Mouse (Mus musculus) testis, adult 2 months (tissue): Measurements from ENCODE around the gene Zdhhc7. TPM values are rescaled to one million over a fixed set of nuclear protein-coding genes. Genes with fewer than 3 reads are reported as not detected.

Experiments used
- H3K27ac ChIP-seq: fragments of 200-500 bp; 2 replicates; pipeline ENCODE4 v1.5.1; 2012; ENCODE audit warnings: low read depth, low read length; ENCODE audit not compliant: control insufficient read depth, insufficient read depth
- H3K27me3 ChIP-seq: fragments of 200-500 bp; 2 replicates; pipeline ENCODE4 v1.6.1; 2012; ENCODE audit warnings: mild to moderate bottlenecking, low read length, moderate library complexity; ENCODE audit not compliant: control insufficient read depth, insufficient read depth
- H3K36me3 ChIP-seq: fragments of 200-500 bp; 2 replicates; pipeline ENCODE4 v1.6.1; 2012; ENCODE audit warnings: mild to moderate bottlenecking, low read length; ENCODE audit not compliant: control insufficient read depth, insufficient read depth
- H3K4me1 ChIP-seq: fragments of 200-500 bp; 2 replicates; pipeline ENCODE4 v1.6.1; 2012; ENCODE audit warnings: low read length; ENCODE audit not compliant: control insufficient read depth, insufficient read depth
- H3K4me3 ChIP-seq: fragments of 200-500 bp; 2 replicates; pipeline ENCODE4 v1.5.1; 2012; ENCODE audit warnings: low read depth, mild to moderate bottlenecking, low read length, moderate library complexity, mixed read lengths; ENCODE audit not compliant: control insufficient read depth
- CTCF ChIP-seq: fragments of 200-500 bp; IDR thresholded peaks from 2 replicates; pipeline ENCODE4 v1.5.1; 2012; ENCODE audit warnings: low read depth, mild to moderate bottlenecking, inconsistent platforms, low read length, moderate library complexity; ENCODE audit not compliant: control insufficient read depth, insufficient read depth, insufficient replicate concordance
- POLR2A ChIP-seq: fragments of 200-500 bp; IDR thresholded peaks from 2 replicates; pipeline ENCODE4 v1.6.1; 2012; ENCODE audit warnings: low read depth, mild to moderate bottlenecking, inconsistent platforms, low read length, moderate library complexity; ENCODE audit not compliant: control insufficient read depth
- polyA plus RNA-seq: library from polyadenylated mRNA; depleted of rRNA; stranded (reverse); fragments of >200 nt; gene quantifications from 2 replicates; pipeline ENCODE4 v1.2.3, GENCODE M21; 2012

Zdhhc7 gene
- polyA plus RNA-seq, 1 experiment = 32.8 TPM

GRCm38 (mm10) chr8:120067936-120068668, 33.2 kb downstream of the Zdhhc7 start:
- H3K27ac ChIP-seq = no peak overlapping the region
- H3K36me3 ChIP-seq = no peaks in the 10 kb centered on the region
- H3K27me3 ChIP-seq = no peaks in the 10 kb centered on the region
- H3K4me1 ChIP-seq = peaks cover 2% of the 10 kb centered on the region
- TF ChIP-seq POLR2A (no peak), CTCF (no peak)
- no peak overlapping the region for H3K4me3 ChIP-seq

GRCm38 (mm10) chr8:120066226-120066625, 35.1 kb downstream of the Zdhhc7 start:
- H3K36me3 ChIP-seq = no peaks in the 10 kb centered on the region
- no peaks in the 10 kb centered on the region; the same call in 1 of the 2 replicates for H3K4me1 ChIP-seq
- H3K4me3 ChIP-seq = no peak overlapping the region
- H3K27ac ChIP-seq = no peak overlapping the region
- no peaks in the 10 kb centered on the region for H3K27me3 ChIP-seq
- no peak for TF ChIP-seq POLR2A
- no peak for TF ChIP-seq CTCF

- H3K4me1 ChIP-seq = no peaks in the 10 kb centered on the region; the same call in 1 of the 2 replicates
- no peak overlapping the region for H3K27ac ChIP-seq
- no peaks in the 10 kb centered on the region for H3K27me3 ChIP-seq
- TF ChIP-seq CTCF (no peak), POLR2A (no peak)
- no peak overlapping the region for H3K4me3 ChIP-seq
- no peaks in the 10 kb centered on the region for H3K36me3 ChIP-seq
Observed at GRCm38 (mm10) chr8:120065611-120066010, 35.7 kb downstream of the Zdhhc7 start.

GRCm38 (mm10) chr8:120063326-120063725, 38.0 kb downstream of the Zdhhc7 start:
- no peak for TF ChIP-seq POLR2A
- no peaks in the 10 kb centered on the region for H3K27me3 ChIP-seq
- H3K4me1 ChIP-seq = no peaks in the 10 kb centered on the region; the same call in none of the 2 replicates
- H3K27ac ChIP-seq = no peak overlapping the region
- no peaks in the 10 kb centered on the region for H3K36me3 ChIP-seq
- H3K4me3 ChIP-seq = no peak overlapping the region

- Histone ChIP-seq H3K36me3 (no peaks in the 10 kb centered on the region), H3K27ac (no peak overlapping the region), H3K4me1 (no peaks in the 10 kb centered on the region; the same call in 1 of the 2 replicates), H3K27me3 (no peaks in the 10 kb centered on the region), H3K4me3 (no peak overlapping the region)
- TF ChIP-seq CTCF (no peak), POLR2A (no peak)
Observed at GRCm38 (mm10) chr8:120062742-120063141, 38.5 kb downstream of the Zdhhc7 start.

- Histone ChIP-seq H3K27me3 (no peaks in the 10 kb centered on the region), H3K4me3 (no peak overlapping the region), H3K4me1 (peaks cover 2% of the 10 kb centered on the region), H3K36me3 (no peaks in the 10 kb centered on the region), H3K27ac (no peak overlapping the region)
- TF ChIP-seq CTCF = no peak
- no peak for TF ChIP-seq POLR2A
Observed at GRCm38 (mm10) chr8:120057078-120057477, 44.2 kb downstream of the Zdhhc7 start.

- H3K4me3 ChIP-seq = no peak overlapping the region
- TF ChIP-seq POLR2A = no peak
- no peak for TF ChIP-seq CTCF
- no peaks in the 10 kb centered on the region for H3K27me3 ChIP-seq
- peaks cover 2% of the 10 kb centered on the region for H3K4me1 ChIP-seq
- H3K27ac ChIP-seq = no peak overlapping the region
- H3K36me3 ChIP-seq = no peaks in the 10 kb centered on the region
Observed at GRCm38 (mm10) chr8:120054833-120055232, 46.4 kb downstream of the Zdhhc7 start.

- Histone ChIP-seq H3K27me3 (no peaks in the 10 kb centered on the region), H3K4me1 (peaks cover under 1% of the 10 kb centered on the region), H3K36me3 (no peaks in the 10 kb centered on the region), H3K4me3 (no peak overlapping the region), H3K27ac (no peak overlapping the region)
- TF ChIP-seq CTCF (no peak), POLR2A (no peak)
Observed at GRCm38 (mm10) chr8:120052318-120052717, 49.0 kb downstream of the Zdhhc7 start.
